Mouse (Mus musculus): Measurements from ENCODE around the gene Srd5a1. TPM values are rescaled to one million over a fixed set of nuclear protein-coding genes. Genes with fewer than 3 reads are reported as not detected.
"Not testable (repeated sequence)": the region's sequence is repeated elsewhere in the genome, so short reads cannot be mapped to it uniquely, and the experiment has no call there.

The Srd5a1 gene
- polyA plus RNA-seq, 1 experiment from 2014 or later = 25.4 TPM

DNA sequence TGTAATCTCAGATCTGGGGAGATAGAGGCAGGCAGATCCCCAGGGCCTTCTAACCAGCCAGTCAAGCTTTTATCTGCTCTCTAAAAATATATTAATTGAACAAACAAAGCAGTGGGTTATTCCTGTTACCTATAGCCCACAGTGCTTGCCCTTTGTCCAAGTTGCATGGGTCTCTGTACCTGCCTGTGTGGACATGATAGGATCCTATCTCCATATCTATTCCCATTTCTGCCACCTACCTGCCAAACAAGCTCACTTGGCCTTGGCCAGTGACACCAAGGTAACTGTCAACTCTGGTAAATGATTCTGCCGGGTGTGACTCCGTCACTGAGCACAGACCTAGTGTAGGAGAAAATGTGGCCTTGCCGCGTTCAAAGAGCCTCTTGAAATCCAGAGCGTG, 19.9 kb downstream of the Srd5a1 start:
- Histone ChIP-seq H3K9me3 (replicated peaks) (no peaks in the 10 kb centered on the region), H3K4me1 (no peaks in the 10 kb centered on the region), H3K9ac (no peak overlapping the region), H3K27me3 (no peaks in the 10 kb centered on the region), H3K36me3 (ENCODE audit: poor library complexity, severe bottlenecking) (no peaks in the 10 kb centered on the region), H3K4me3 (no peak overlapping the region), H3K27ac (no peak overlapping the region), H3K4me2 (no peak overlapping the region)
- 96% methylated on average over 5 of the region's 5 CpGs for WGBS
- ATAC-seq = no peak

DNA sequence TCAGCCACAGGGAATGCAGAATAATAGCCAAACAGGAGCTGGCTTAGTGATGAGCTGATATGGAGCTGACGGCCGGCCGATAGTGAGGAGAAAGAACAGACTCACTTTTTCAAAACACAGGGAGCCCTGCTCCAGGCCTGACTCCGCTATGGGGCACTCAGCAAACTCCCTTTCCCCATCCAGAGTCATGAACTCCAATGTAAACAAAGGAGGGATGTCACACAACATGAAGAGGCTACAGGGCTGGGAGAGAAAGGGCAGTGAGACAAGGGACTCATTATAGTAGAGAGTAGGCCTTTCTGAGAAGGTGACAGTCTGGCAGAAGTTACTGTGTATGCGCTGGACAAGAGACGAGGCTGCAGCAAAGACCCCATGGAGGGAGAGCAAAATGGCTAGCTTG, 23.0 kb downstream of the Srd5a1 start:
- Histone ChIP-seq H3K27me3 (no peaks in the 10 kb centered on the region), H3K4me2 (no peak overlapping the region), H3K27ac (no peak overlapping the region), H3K4me1 (no peaks in the 10 kb centered on the region), H3K36me3 (ENCODE audit: poor library complexity, severe bottlenecking) (no peaks in the 10 kb centered on the region), H3K4me3 (no peak overlapping the region), H3K9me3 (replicated peaks) (no peaks in the 10 kb centered on the region), H3K9ac (no peak overlapping the region)
- WGBS = 79% methylated on average over 6 of the region's 6 CpGs
- no peak for ATAC-seq

DNA sequence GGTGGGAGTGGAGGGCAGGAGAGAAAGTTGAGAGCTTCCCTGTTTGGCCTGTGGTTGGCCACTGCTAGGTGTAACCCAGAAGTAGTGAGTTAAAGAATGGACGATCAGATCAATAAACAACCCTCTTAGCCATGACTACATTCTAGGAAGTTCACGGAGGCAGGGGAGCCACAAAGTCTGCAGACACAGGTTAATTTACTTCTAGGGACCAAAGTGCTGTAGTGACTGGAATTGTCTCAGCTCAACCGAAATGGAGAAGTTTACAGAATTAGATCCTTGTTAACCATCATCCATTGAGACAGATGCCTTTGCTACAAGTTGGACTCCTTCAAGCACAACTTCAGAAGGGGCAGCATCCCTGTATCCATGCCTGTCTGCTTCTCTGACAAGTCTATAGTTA, 23.4 kb downstream of the Srd5a1 start:
- WGBS = 83% methylated on average over 3 of the region's 3 CpGs

DNA sequence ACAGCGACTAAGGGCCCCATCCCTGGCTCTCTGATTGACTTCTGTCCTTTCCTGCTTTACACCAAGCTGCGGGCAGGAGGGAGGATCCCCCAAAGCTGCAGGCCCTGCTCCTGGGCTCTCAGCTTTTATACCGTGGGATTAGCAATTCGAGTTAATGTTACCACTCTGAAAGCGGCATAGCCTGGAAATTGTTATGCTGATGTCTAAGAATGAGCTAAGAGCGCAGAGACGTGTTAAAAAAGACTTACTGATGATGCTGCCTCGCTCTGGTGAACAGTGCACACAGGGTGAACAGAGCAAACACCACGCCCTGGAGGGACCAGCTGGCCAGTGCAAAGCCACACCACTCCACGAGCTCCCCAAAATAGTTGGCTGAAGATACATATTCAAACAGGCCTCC, 24.9 kb downstream of the Srd5a1 start:
- WGBS = 48% methylated on average over 10 of the region's 10 CpGs
- H3K27ac ChIP-seq = no peak overlapping the region

More for the DNA sequence above, 23.4 kb downstream of the Srd5a1 start:
- no peaks in the 10 kb centered on the region for H3K4me1 ChIP-seq
- H3K27ac ChIP-seq = no peak overlapping the region
- no peak overlapping the region for H3K4me2 ChIP-seq
- no peak for ATAC-seq
- H3K4me3 ChIP-seq = no peak overlapping the region
- no peaks in the 10 kb centered on the region for H3K9me3 ChIP-seq (replicated peaks)
- H3K36me3 ChIP-seq (ENCODE audit: poor library complexity, severe bottlenecking) = no peaks in the 10 kb centered on the region
- H3K9ac ChIP-seq = no peak overlapping the region
- no peaks in the 10 kb centered on the region for H3K27me3 ChIP-seq

DNA sequence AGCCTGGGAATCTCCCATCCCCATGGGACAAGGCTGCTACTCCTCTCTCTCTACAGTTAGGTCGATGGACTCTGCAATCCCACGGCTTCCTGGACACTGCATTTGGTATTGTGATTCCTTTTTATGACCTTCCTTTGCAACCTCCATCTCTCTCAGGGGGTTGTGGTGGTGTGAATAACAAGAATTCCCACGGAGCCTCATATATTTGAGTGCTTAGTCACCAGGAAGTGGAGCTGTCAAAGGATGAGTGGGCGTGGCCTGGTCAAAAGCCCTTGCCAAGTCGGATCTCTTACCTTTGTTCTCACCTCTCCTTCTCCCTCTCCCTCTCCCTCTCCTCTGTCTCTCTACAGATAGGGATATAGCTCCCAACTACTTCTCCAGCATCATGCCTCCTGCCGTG, 25.4 kb downstream of the Srd5a1 start:
- no peak for ATAC-seq
- no peak overlapping the region for H3K27ac ChIP-seq
- 60% methylated on average over 6 of the region's 6 CpGs for WGBS

More for the DNA sequence above, 24.9 kb downstream of the Srd5a1 start:
- Histone ChIP-seq H3K4me2 (no peak overlapping the region), H3K9ac (no peak overlapping the region), H3K27me3 (no peaks in the 10 kb centered on the region), H3K36me3 (ENCODE audit: poor library complexity, severe bottlenecking) (no peaks in the 10 kb centered on the region), H3K9me3 (replicated peaks) (no peaks in the 10 kb centered on the region), H3K4me3 (no peak overlapping the region), H3K4me1 (no peaks in the 10 kb centered on the region)
- ATAC-seq = no peak

DNA sequence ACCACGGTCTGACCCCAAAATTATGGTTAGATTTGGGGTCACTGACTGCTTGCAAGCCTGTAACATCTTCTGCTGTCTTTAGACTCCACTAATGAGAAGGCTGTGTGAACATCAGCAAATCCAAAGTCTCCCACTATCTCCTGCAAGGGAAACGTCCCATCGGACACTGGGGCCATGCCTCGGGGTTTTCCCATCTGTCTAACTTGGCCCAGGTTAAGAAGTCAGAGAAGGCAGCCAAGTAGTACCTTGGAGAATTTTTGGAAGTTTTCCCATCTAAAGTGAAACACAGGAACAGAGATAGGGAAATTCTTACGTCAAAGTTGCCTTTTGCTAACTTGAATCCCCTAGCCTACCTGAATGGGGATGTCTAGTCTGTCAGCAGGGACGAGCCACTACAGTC, 27.7 kb downstream of the Srd5a1 start:
- WGBS = 93% methylated on average over 6 of the region's 6 CpGs
- Histone ChIP-seq H3K4me1 (no peaks in the 10 kb centered on the region), H3K9ac (no peak overlapping the region), H3K36me3 (ENCODE audit: poor library complexity, severe bottlenecking) (no peaks in the 10 kb centered on the region), H3K27me3 (no peaks in the 10 kb centered on the region), H3K4me2 (no peak overlapping the region), H3K4me3 (no peak overlapping the region), H3K27ac (no peak overlapping the region), H3K9me3 (replicated peaks) (no peaks in the 10 kb centered on the region)
- ATAC-seq = no peak

More for the DNA sequence above, 25.4 kb downstream of the Srd5a1 start:
- Histone ChIP-seq H3K4me1 (no peaks in the 10 kb centered on the region), H3K9me3 (replicated peaks) (no peaks in the 10 kb centered on the region), H3K4me3 (no peak overlapping the region), H3K9ac (no peak overlapping the region), H3K27me3 (no peaks in the 10 kb centered on the region), H3K36me3 (ENCODE audit: poor library complexity, severe bottlenecking) (no peaks in the 10 kb centered on the region), H3K4me2 (no peak overlapping the region)

DNA sequence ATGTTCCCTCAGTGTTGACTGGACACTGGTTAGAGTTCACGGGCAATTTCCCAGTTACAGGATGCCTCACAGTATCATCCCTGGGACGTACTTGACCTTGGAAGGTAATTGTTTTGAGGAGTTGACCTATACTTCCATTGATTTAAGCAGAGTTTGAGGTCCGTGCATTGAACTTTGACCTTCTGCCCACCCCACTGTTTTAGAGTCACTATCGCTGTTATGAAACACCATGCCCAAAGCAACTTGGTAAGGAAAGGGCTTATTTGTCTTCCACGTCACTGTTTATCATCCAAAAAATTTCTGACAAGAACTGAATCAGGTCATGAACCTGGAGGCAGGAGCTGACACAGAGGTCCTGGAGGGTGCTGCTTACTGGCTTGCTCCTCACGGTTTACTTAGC, 28.8 kb downstream of the Srd5a1 start:
- Histone ChIP-seq H3K4me3 (no peak overlapping the region), H3K4me1 (no peaks in the 10 kb centered on the region), H3K4me2 (no peak overlapping the region), H3K36me3 (ENCODE audit: poor library complexity, severe bottlenecking) (no peaks in the 10 kb centered on the region), H3K27ac (no peak overlapping the region), H3K9me3 (replicated peaks) (no peaks in the 10 kb centered on the region), H3K9ac (no peak overlapping the region), H3K27me3 (no peaks in the 10 kb centered on the region)
- ATAC-seq = no peak
- 90% methylated on average over 6 of the region's 6 CpGs for WGBS

DNA sequence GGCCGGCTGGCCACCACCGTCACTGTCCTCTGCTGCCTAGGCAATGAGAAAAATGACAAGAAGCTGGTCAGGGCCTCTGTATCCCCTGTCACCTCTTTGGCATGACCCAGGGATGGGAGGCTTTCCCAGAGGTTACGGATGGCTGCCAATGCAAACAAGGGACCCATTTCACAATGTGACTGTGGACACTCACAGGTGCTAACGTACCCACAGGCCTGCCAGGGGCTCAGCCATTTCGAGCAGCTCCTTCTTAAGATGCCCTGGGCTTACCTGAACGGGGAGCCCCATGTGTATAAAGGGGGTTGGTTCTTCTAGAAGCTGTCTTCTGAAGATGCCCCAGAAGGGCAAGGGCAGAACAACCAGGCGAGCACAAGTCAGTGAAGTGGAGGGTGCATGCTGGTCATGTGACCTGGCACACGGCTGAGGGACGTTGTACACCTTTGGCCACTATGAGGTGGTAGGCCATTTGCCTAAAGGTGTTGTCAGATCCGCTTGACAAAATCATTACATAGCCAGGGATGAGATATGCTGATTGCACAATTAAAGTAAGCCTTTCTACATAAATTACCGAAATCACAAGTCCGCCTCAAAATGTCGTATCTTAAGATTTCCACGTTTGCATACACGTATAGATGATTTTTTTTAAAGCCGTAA, 33.9 kb downstream of the Srd5a1 start:
- no peak for ATAC-seq
- Histone ChIP-seq H3K27ac (no peak overlapping the region), H3K27me3 (no peaks in the 10 kb centered on the region), H3K9ac (no peak overlapping the region), H3K9me3 (replicated peaks) (no peaks in the 10 kb centered on the region), H3K4me2 (no peak overlapping the region), H3K4me1 (no peaks in the 10 kb centered on the region), H3K4me3 (no peak overlapping the region), H3K36me3 (ENCODE audit: poor library complexity, severe bottlenecking) (no peaks in the 10 kb centered on the region)
- 90% methylated on average over 16 of the region's 16 CpGs for WGBS

DNA sequence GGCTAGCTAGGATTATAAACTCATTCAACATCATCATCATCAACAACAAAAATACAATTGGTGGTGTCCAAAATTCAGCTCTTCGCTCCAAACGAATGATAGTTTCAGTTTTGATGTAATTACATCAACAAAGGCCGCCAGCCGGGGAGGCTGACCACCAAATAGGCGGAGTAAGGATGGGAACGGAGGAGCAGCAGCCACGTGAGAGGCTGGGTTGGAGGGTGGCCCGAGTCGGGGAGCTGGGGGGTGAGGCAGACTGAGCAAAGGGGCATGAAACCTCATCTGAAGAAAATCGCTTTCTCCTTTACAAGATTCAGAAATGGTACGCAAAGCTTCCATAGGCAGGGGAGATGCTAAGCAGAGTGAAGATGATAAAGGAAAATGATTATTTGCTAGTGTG, 34.6 kb downstream of the Srd5a1 start:
- Histone ChIP-seq H3K27ac (no peak overlapping the region), H3K9me3 (replicated peaks) (no peaks in the 10 kb centered on the region), H3K4me1 (no peaks in the 10 kb centered on the region), H3K36me3 (ENCODE audit: poor library complexity, severe bottlenecking) (no peaks in the 10 kb centered on the region), H3K4me2 (no peak overlapping the region), H3K4me3 (no peak overlapping the region), H3K9ac (no peak overlapping the region), H3K27me3 (no peaks in the 10 kb centered on the region)
- 65% methylated on average over 11 of the region's 11 CpGs for WGBS
- no peak for ATAC-seq

DNA sequence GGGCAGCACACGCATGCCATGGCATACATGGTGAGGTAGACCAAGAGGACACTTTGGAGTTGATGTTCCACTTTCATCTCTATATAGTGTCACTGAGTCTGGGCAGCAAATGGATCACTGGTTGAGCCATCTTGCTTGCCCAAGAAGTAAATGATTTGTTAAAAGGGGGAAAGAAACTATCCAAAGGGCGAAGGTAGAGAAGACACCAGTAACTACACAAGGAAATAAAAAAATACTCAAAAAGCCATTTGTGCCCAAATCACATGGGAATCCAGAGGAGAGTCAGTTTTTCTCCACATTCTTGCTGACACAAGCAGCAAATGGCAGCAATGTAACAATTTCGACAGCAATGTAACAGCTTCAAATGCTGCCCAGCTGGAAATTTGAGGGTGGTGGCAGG, 38.6 kb downstream of the Srd5a1 start:
- Histone ChIP-seq H3K4me2 (no peak overlapping the region), H3K4me1 (no peaks in the 10 kb centered on the region), H3K9ac (no peak overlapping the region), H3K36me3 (ENCODE audit: poor library complexity, severe bottlenecking) (no peaks in the 10 kb centered on the region), H3K27me3 (no peaks in the 10 kb centered on the region), H3K4me3 (no peak overlapping the region), H3K9me3 (replicated peaks) (no peaks in the 10 kb centered on the region), H3K27ac (no peak overlapping the region)
- WGBS = 98% methylated on average over 3 of the region's 3 CpGs
- no peak for ATAC-seq

DNA sequence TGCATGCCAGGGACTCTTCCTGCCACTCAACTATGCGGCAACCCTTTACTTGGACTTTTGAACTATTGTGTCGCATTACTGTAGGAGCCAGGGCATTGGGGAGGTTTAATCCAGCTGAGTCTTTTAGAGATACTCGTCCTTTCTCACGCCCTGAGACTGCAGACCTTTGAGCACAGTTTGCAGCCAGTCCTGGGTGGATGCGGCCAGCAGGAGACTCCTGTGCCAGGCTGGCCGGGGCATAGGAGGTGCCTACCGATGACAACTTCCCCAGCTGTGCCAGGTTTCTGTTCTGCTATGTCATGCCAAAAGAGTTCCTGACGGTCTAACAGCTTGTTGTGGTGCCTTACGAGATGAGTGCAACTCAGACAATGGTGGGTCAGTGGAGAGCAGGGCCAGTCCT, 42.0 kb downstream of the Srd5a1 start:
- Histone ChIP-seq H3K4me2 (no peak overlapping the region), H3K9me3 (replicated peaks) (no peaks in the 10 kb centered on the region), H3K4me3 (no peak overlapping the region), H3K27ac (no peak overlapping the region), H3K4me1 (no peaks in the 10 kb centered on the region), H3K9ac (no peak overlapping the region), H3K36me3 (ENCODE audit: poor library complexity, severe bottlenecking) (no peaks in the 10 kb centered on the region), H3K27me3 (no peaks in the 10 kb centered on the region)
- ATAC-seq = no peak
- 85% methylated on average over 9 of the region's 9 CpGs for WGBS

DNA sequence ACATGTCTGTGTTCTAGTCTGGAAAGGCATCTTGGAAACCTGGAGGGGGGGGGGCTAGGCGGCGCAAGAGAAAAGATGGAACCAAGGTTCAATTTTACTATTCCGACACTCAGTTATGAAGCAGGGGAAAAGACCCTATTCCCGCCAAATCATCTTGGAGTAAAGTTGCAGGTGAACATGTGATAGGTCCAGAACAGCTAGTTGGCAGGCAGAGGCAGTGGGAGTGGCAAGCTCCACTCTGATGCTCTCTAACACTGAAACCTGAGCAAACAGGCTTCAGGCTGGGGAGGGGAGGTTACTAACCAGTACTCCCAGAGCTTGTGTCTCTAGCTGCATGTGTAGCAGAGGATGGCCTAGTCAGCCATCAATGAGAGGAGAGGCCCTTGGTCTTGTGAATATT, 45.8 kb downstream of the Srd5a1 start:
- ATAC-seq; H3K4me1 ChIP-seq; H3K27me3 ChIP-seq; H3K36me3 ChIP-seq (ENCODE audit: poor library complexity, severe bottlenecking); H3K4me2 ChIP-seq; H3K9me3 ChIP-seq (replicated peaks); H3K27ac ChIP-seq; H3K4me3 ChIP-seq; H3K9ac ChIP-seq: not testable (repeated sequence)
- WGBS = 93% methylated on average over 4 of the region's 4 CpGs

DNA sequence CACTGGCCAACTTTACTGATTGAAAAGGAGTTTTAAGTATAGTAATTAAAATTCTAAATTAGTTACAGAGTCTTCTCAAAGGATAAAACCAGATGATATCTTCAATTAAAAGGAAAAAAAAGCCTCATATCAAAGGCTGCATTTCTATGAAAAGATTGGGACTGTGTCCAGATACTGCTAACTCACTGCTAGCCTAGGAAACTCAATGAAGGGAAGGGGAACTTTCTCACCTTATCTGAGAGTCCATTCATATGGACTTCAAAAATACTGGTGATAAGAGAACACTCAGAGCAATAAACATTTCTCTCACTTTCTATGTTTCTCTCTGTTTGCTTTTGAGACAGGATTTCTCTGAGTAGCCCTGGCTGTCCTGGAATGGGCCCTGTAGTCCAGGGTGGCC, 46.7 kb downstream of the Srd5a1 start:
- no peaks in the 10 kb centered on the region for H3K27me3 ChIP-seq
- no peak for ATAC-seq
- no peak overlapping the region for H3K4me2 ChIP-seq
- no peaks in the 10 kb centered on the region for H3K36me3 ChIP-seq (ENCODE audit: poor library complexity, severe bottlenecking)
- H3K9ac ChIP-seq = no peak overlapping the region
- H3K4me1 ChIP-seq = peaks cover 5% of the 10 kb centered on the region
- H3K4me3 ChIP-seq = no peak overlapping the region
- no peaks in the 10 kb centered on the region for H3K9me3 ChIP-seq (replicated peaks)
- H3K27ac ChIP-seq = no peak overlapping the region

All from forebrain, embryonic 13.5 days (tissue).